Mouse (Mus musculus) stomach, postnatal 0 days (tissue): ENCODE data around the gene Mymx. TPM values are rescaled to one million over a fixed set of nuclear protein-coding genes. Genes with fewer than 3 reads are reported as not detected.
"Not testable (repeated sequence)": the region's sequence is repeated elsewhere in the genome, so short reads cannot be mapped to it uniquely, and the experiment has no call there.

Experiments used
- ATAC-seq: fragments of 200-750 bp; cut with Nextera tagmentation; 2 replicates; pipeline ENCODE4 v1.8.0; 2017; ENCODE audit not compliant: low FRiP score, low TSS enrichment
- DNase-seq: peaks from one replicate; pipeline ENCODE4 v3.0.0-alpha.2; 2016; ENCODE audit warnings: low spot score
- H3K27ac ChIP-seq: fragments of 300-500 bp; sonication (generic); replicated peaks from 2 replicates; pipeline ENCODE4 v1.5.1; 2014; ENCODE audit warnings: mild to moderate bottlenecking, control low read depth
- H3K27me3 ChIP-seq: fragments of 300-500 bp; sonication (generic); 2 replicates; pipeline ENCODE4 v1.6.1; 2014; ENCODE audit warnings: low read length; ENCODE audit not compliant: control insufficient read depth, insufficient read depth
- H3K36me3 ChIP-seq: fragments of 300-500 bp; sonication (generic); 2 replicates; pipeline ENCODE4 v1.6.1; 2014; ENCODE audit warnings: low read length, mixed read lengths; ENCODE audit not compliant: control insufficient read depth, insufficient read depth
- H3K4me1 ChIP-seq: fragments of 300-500 bp; sonication (generic); replicated peaks from 2 replicates; pipeline ENCODE4 v1.6.1; 2014; ENCODE audit warnings: antibody characterized with exemption; ENCODE audit not compliant: control insufficient read depth, insufficient read depth
- H3K4me2 ChIP-seq: fragments of 300-500 bp; sonication (generic); replicated peaks from 2 replicates; pipeline ENCODE4 v1.6.1; 2014; ENCODE audit warnings: low read depth, mild to moderate bottlenecking, control low read depth, moderate library complexity
- H3K4me3 ChIP-seq: fragments of 300-500 bp; sonication (generic); 2 replicates; pipeline ENCODE4 v1.5.1; 2014; ENCODE audit warnings: low read depth, low read length, control low read depth
- H3K9ac ChIP-seq: fragments of 300-500 bp; sonication (generic); 2 replicates; pipeline ENCODE4 v1.6.1; 2014; ENCODE audit warnings: mild to moderate bottlenecking, low read length, control low read depth, mixed read lengths
- H3K9me3 ChIP-seq: fragments of 300-500 bp; sonication (generic); 2 replicates; pipeline ENCODE4 v1.6.1; 2016; ENCODE audit warnings: low read length; ENCODE audit not compliant: control insufficient read depth
- CTCF ChIP-seq: IDR thresholded peaks from 2 replicates; pipeline ENCODE4 v1.5.1; 2016; ENCODE audit warnings: antibody characterized with exemption, low read depth, mild to moderate bottlenecking, moderate library complexity
- EP300 ChIP-seq: optimal IDR thresholded peaks from 2 replicates; pipeline ENCODE3; 2016; ENCODE audit warnings: antibody characterized with exemption
- WGBS: fragments of 180-500 bp; shearing (Covaris S2); extraction: QIAGEN DNeasy Blood & Tissue Kit; methylation state at CpG from one replicate; pipeline ENCODE4 v1.1.7; 2014; 5-methylcytosine and 5-hydroxymethylcytosine counted together
- polyA plus RNA-seq: library from polyadenylated mRNA; unstranded; fragments of >200 nt; fragmentation: Nextera tagmentation; extraction: Ambion mirVana; gene quantifications from 2 replicates; pipeline ENCODE4 v1.2.1, GENCODE M21; 2015

The Mymx gene
- polyA plus RNA-seq, 1 experiment from 2014 or later: 1.2 TPM

GRCm38 (mm10) chr17:45626577-45627134 is 24.8 kb upstream of the Mymx start:
- H3K9me3 ChIP-seq: no peaks in the 10 kb centered on the region
- no peaks in the 10 kb centered on the region for H3K36me3 ChIP-seq
- DNase-seq: peak; percentile 80
- no peak overlapping the region for H3K4me3 ChIP-seq
- ATAC-seq: peak; percentile 53
- no peak overlapping the region for H3K9ac ChIP-seq
- peaks cover 4% of the 10 kb centered on the region; the same call in 1 of the 2 replicates for H3K4me1 ChIP-seq
- H3K27ac ChIP-seq: no peak overlapping the region
- H3K27me3 ChIP-seq: no peaks in the 10 kb centered on the region
- peak overlapping the region; percentile 35 for H3K4me2 ChIP-seq
- TF ChIP-seq CTCF (peak; percentile 96), EP300 (no peak)
- WGBS: 22% methylated on average over 15 of the region's 15 CpGs

- not testable (repeated sequence) for H3K36me3 ChIP-seq, H3K4me3 ChIP-seq, H3K27me3 ChIP-seq, H3K9ac ChIP-seq, H3K9me3 ChIP-seq, H3K4me2 ChIP-seq, H3K27ac ChIP-seq, DNase-seq, H3K4me1 ChIP-seq, ATAC-seq
- WGBS: 83% methylated on average over 8 of the region's 8 CpGs
Observed at GRCm38 (mm10) chr17:45623425-45623824, 21.5 kb upstream of the Mymx start.

- no peaks in the 10 kb centered on the region for H3K36me3 ChIP-seq
- no peaks in the 10 kb centered on the region for H3K9me3 ChIP-seq
- H3K4me1 ChIP-seq: no peaks in the 10 kb centered on the region
- no peaks in the 10 kb centered on the region for H3K27me3 ChIP-seq
- H3K4me2 ChIP-seq: peak overlapping the region; percentile 21
- ATAC-seq: peak; percentile 32; the same call in 1 of the 2 replicates
- H3K4me3 ChIP-seq: no peak overlapping the region
- peak overlapping the region; percentile 52 for H3K9ac ChIP-seq
- H3K27ac ChIP-seq: peak overlapping the region; percentile 69
- WGBS: 24% methylated on average over 20 of the region's 20 CpGs
- TF ChIP-seq EP300: no peak
- no peak for TF ChIP-seq CTCF
- DNase-seq: no peak
Observed at GRCm38 (mm10) chr17:45619386-45620256, 17.7 kb upstream of the Mymx start.

- no peaks in the 10 kb centered on the region for H3K9me3 ChIP-seq
- H3K27ac ChIP-seq: peak overlapping the region; percentile 69
- H3K36me3 ChIP-seq: no peaks in the 10 kb centered on the region
- H3K4me1 ChIP-seq: no peaks in the 10 kb centered on the region
- 36% methylated on average over 8 of the region's 8 CpGs for WGBS
- ATAC-seq (no peak), DNase-seq (no peak)
- peak overlapping the region; percentile 21 for H3K4me2 ChIP-seq
- H3K27me3 ChIP-seq: no peaks in the 10 kb centered on the region
- H3K9ac ChIP-seq: peak overlapping the region; percentile 52
- TF ChIP-seq EP300 (no peak), CTCF (no peak)
- H3K4me3 ChIP-seq: no peak overlapping the region
Observed at GRCm38 (mm10) chr17:45618941-45619385, 17.1 kb upstream of the Mymx start.

- H3K36me3 ChIP-seq: no peaks in the 10 kb centered on the region
- no peak overlapping the region for H3K4me3 ChIP-seq
- no peak overlapping the region for H3K9ac ChIP-seq
- H3K27me3 ChIP-seq: no peaks in the 10 kb centered on the region
- TF ChIP-seq EP300: no peak
- TF ChIP-seq CTCF: no peak
- H3K27ac ChIP-seq: no peak overlapping the region
- no peaks in the 10 kb centered on the region for H3K9me3 ChIP-seq
- H3K4me2 ChIP-seq: no peak overlapping the region
- WGBS: 84% methylated on average over 6 of the region's 6 CpGs
- no peaks in the 10 kb centered on the region for H3K4me1 ChIP-seq
- no peak for DNase-seq
- no peak for ATAC-seq
Observed at GRCm38 (mm10) chr17:45617655-45618054, 15.8 kb upstream of the Mymx start.

- Histone ChIP-seq H3K4me3 (no peak overlapping the region), H3K27ac (no peak overlapping the region), H3K9me3 (no peaks in the 10 kb centered on the region), H3K9ac (no peak overlapping the region), H3K27me3 (no peaks in the 10 kb centered on the region), H3K4me1 (no peaks in the 10 kb centered on the region), H3K4me2 (no peak overlapping the region), H3K36me3 (no peaks in the 10 kb centered on the region)
- no peak for TF ChIP-seq CTCF
- DNase-seq: no peak
- ATAC-seq: no peak
- 61% methylated on average over 3 of the region's 3 CpGs for WGBS
Observed at GRCm38 (mm10) chr17:45616679-45617078, 14.8 kb upstream of the Mymx start.
